Mouse (Mus musculus): ENCODE results near the gene Cabp7.
A peak's percentile ranks its signal among the peaks of the same experiment; 100 is the strongest.

Gene Cabp7

GRCm38 (mm10) chr11:4705178-4705577, 41.4 kb downstream of the Cabp7 start:
- no peak for DNase-seq (ENCODE audit: extremely low spot score, low spot score)

- DNase-seq (ENCODE audit: extremely low spot score, low spot score) = peak; percentile 90
Observed at GRCm38 (mm10) chr11:4704072-4704964, 42.3 kb downstream of the Cabp7 start, which contains the start of the genes Uqcr10 and Zmat5. Gene Uqcr10, minus strand, starts transcription at chr11:4704342. Gene Zmat5, plus strand, starts transcription at chr11:4704678.

- no peak for DNase-seq (ENCODE audit: extremely low spot score, low spot score)
Observed at GRCm38 (mm10) chr11:4703688-4704071, 42.9 kb downstream of the Cabp7 start.

- no peak for DNase-seq (ENCODE audit: extremely low spot score, low spot score)
Observed at GRCm38 (mm10) chr11:4700726-4701125, 45.9 kb downstream of the Cabp7 start.

GRCm38 (mm10) chr11:4697043-4697983, 49.3 kb downstream of the Cabp7 start:
- DNase-seq (ENCODE audit: extremely low spot score, low spot score) = no peak

- no peak for DNase-seq (ENCODE audit: extremely low spot score, low spot score)
Observed at GRCm38 (mm10) chr11:4692162-4692561, 54.4 kb downstream of the Cabp7 start.

- no peak for DNase-seq (ENCODE audit: extremely low spot score, low spot score)
Observed at GRCm38 (mm10) chr11:4691213-4691612, 55.4 kb downstream of the Cabp7 start.

GRCm38 (mm10) chr11:4690353-4690752, 56.2 kb downstream of the Cabp7 start:
- no peak for DNase-seq (ENCODE audit: extremely low spot score, low spot score)

- no peak for DNase-seq (ENCODE audit: extremely low spot score, low spot score)
Observed at GRCm38 (mm10) chr11:4688632-4689380, 57.8 kb downstream of the Cabp7 start.

GRCm38 (mm10) chr11:4687874-4688273, 58.7 kb downstream of the Cabp7 start:
- DNase-seq (ENCODE audit: extremely low spot score, low spot score) = no peak

GRCm38 (mm10) chr11:4687027-4687426, 59.6 kb downstream of the Cabp7 start:
- no peak for DNase-seq (ENCODE audit: extremely low spot score, low spot score)
